Mouse (Mus musculus): ENCODE data around the gene Ifit2.
A peak's percentile ranks its signal among the peaks of the same experiment; 100 is the strongest.
"Not testable (repeated sequence)": the region's sequence is repeated elsewhere in the genome, so short reads cannot be mapped to it uniquely, and the experiment has no call there.

Gene Ifit2

GRCm38 (mm10) chr19:34550205-34550533 is 325 bp upstream of the Ifit2 start:
- no peak for DNase-seq

- peak; percentile 60 to 75 for DNase-seq
These were observed 1.5 kb downstream of the Ifit2 start for GRCm38 (mm10) chr19:34551981-34552380.

GRCm38 (mm10) chr19:34553021-34553420 is 2.5 kb downstream of the Ifit2 start:
- DNase-seq: peak in 1 of 2 experiments; percentile 25

- no peak for DNase-seq
These were observed 3.0 kb downstream of the Ifit2 start for GRCm38 (mm10) chr19:34553522-34553921.

- DNase-seq: no peak
These were observed 3.6 kb downstream of the Ifit2 start for GRCm38 (mm10) chr19:34554061-34554460.

GRCm38 (mm10) chr19:34556621-34557020 is 6.1 kb downstream of the Ifit2 start:
- DNase-seq: peak; percentile 32 to 36

GRCm38 (mm10) chr19:34562556-34562955 is 12.1 kb downstream of the Ifit2 start:
- no peak for DNase-seq

- DNase-seq: no peak
These were observed 15.8 kb downstream of the Ifit2 start for GRCm38 (mm10) chr19:34566178-34566784.

GRCm38 (mm10) chr19:34568988-34569895 is 18.7 kb downstream of the Ifit2 start:
- peak; percentile 58 to 62 for DNase-seq

- DNase-seq: no peak
These were observed 19.5 kb downstream of the Ifit2 start for GRCm38 (mm10) chr19:34569896-34570476.

- no peak for DNase-seq
These were observed 20.6 kb downstream of the Ifit2 start for GRCm38 (mm10) chr19:34571080-34571479.

- DNase-seq: no peak
These were observed 23.2 kb downstream of the Ifit2 start for GRCm38 (mm10) chr19:34573650-34574049.

- peak; percentile 68 to 79 for DNase-seq
These were observed 26.6 kb downstream of the Ifit2 start for GRCm38 (mm10) chr19:34577121-34577520.

GRCm38 (mm10) chr19:34582696-34583095 is 32.2 kb downstream of the Ifit2 start:
- DNase-seq: not testable (repeated sequence)

GRCm38 (mm10) chr19:34583126-34583766 is 32.8 kb downstream of the Ifit2 start, which contains the start of gene Ifit3:
Ifit3 (plus strand) TSS chr19:34583531.
- DNase-seq: peak in 1 of 2 experiments; percentile 44

GRCm38 (mm10) chr19:34585740-34586458 is 35.4 kb downstream of the Ifit2 start:
- DNase-seq: peak in 1 of 2 experiments; percentile 25

- DNase-seq: peak in 1 of 2 experiments; percentile 26
These were observed 37.6 kb downstream of the Ifit2 start for GRCm38 (mm10) chr19:34587898-34588692.

- no peak for DNase-seq
These were observed 38.5 kb downstream of the Ifit2 start for GRCm38 (mm10) chr19:34588959-34589358.

GRCm38 (mm10) chr19:34593456-34593855 is 43.0 kb downstream of the Ifit2 start:
- DNase-seq: no peak

GRCm38 (mm10) chr19:34594523-34594922 is 44.0 kb downstream of the Ifit2 start:
- peak; percentile 31 to 49 for DNase-seq

GRCm38 (mm10) chr19:34596811-34597210 is 46.3 kb downstream of the Ifit2 start:
- no peak for DNase-seq
